Mouse (Mus musculus): ENCODE results near the gene Rxrg. TPM values are rescaled to one million over a fixed set of nuclear protein-coding genes. Genes with fewer than 3 reads are reported as not detected.

Rxrg gene
- polyA plus RNA-seq (2015; fragmentation: Nextera tagmentation; extraction: Ambion mirVana): 23.5 and 28.6 TPM in 2 replicates

DNA sequence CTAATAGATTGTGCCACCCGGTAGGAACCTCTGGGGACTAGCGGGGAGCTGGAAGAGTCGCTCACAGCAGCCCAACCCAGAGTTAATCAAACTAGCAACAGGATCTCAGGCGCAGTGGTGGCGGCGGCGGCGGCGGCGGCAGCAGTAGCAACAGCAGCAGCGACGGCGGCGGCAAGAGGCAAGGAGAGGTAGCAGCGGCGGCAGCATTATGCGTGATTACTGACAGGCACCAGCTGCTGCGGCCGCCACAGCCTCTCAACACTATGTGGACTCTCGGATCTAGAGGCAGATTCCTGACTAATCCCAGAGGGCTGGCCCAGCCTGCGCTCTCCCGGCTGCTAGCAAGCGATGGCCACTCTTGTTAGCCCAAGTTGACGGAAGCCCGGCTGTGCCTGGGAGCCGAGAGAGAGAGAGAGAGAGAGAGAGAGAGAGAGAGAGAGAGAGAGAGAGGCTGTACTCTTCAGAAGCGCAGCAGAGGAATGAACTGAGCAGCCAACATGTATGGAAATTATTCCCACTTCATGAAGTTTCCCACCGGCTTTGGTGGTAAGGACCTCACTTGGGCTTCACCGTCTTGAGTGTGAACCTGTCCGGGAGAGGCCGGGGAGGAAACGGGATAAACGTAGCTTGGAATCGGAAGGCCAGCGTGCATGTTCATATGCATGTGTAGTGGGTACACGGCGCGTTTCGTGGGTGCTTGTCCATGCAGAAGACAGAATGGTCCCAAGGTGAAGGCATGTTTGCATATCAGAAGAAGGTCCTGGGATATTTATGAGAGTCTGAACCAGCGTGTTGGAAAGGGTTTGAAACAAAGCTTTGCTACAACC is at the start of gene Rxrg:
TSS of gene Rxrg (plus strand) at position 130 of the 827 bp plus-strand sequence.

DNA sequence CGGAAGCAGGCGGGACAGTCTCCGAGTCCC is 90.9 kb downstream of the Rxrg start, which contains the start of gene Lmx1a:
TSS of gene Lmx1a (plus strand) at position 6 of the 30 bp plus-strand sequence.

Other genes starting within 250 kb of the Rxrg start
- 39.8 and 40.3 TPM in 2 replicates for gene Aldh9a1, start 248.4 kb upstream of the Rxrg start, polyA plus RNA-seq (2015; fragmentation: Nextera tagmentation; extraction: Ambion mirVana)
- 350 and 366 TPM in 2 replicates for gene Mgst3, start 204.5 kb upstream of the Rxrg start, polyA plus RNA-seq (2015; fragmentation: Nextera tagmentation; extraction: Ambion mirVana)
- 0.41 and 0.53 TPM in 2 replicates for gene Lrrc52, start 131.6 kb upstream of the Rxrg start, polyA plus RNA-seq (2015; fragmentation: Nextera tagmentation; extraction: Ambion mirVana)
- 0.28 and 0.55 TPM in 2 replicates for gene Lmx1a, start 90.9 kb downstream of the Rxrg start, polyA plus RNA-seq (2015; fragmentation: Nextera tagmentation; extraction: Ambion mirVana)